Mouse (Mus musculus) thymus, adult 2 months (tissue): ENCODE data around the gene Car1.
"Not testable (repeated sequence)": the region's sequence is repeated elsewhere in the genome, so short reads cannot be mapped to it uniquely, and the experiment has no call there.

Source experiments
- CTCF ChIP-seq: fragments of 200-500 bp; IDR thresholded peaks from 2 replicates; pipeline ENCODE4 v1.5.1; 2012; ENCODE audit warnings: mild to moderate bottlenecking, control low read depth, low read length, moderate library complexity, borderline replicate concordance; ENCODE audit not compliant: control insufficient read depth, poor library complexity, insufficient read depth; ENCODE audit errors: extremely low read depth
- POLR2A ChIP-seq: fragments of 200-500 bp; IDR thresholded peaks from 2 replicates; pipeline ENCODE4 v1.6.1; 2012; ENCODE audit warnings: mild to moderate bottlenecking, low read length, control low read depth, moderate library complexity; ENCODE audit not compliant: control insufficient read depth, poor library complexity, insufficient read depth; ENCODE audit errors: extremely low read depth

- TF ChIP-seq CTCF, POLR2A: not testable (repeated sequence)
Measured at GRCm38 (mm10) chr3:14772473-14772872, 35.7 kb downstream of the Car1 start.
